Mouse (Mus musculus) E14TG2a.4 (cell line): Measurements from ENCODE around the gene Adgrl3.

Source experiments
- CTCF ChIP-seq: conservative IDR thresholded peaks from 2 replicates; pipeline ENCODE4 v1.5.1; 2014; ENCODE audit warnings: low read length
- NANOG ChIP-seq: IDR thresholded peaks from 2 replicates; pipeline ENCODE4 v1.6.1; 2014; ENCODE audit warnings: borderline replicate concordance, low read length, mixed read lengths
- POU5F1 ChIP-seq: IDR thresholded peaks from 2 replicates; pipeline ENCODE4 v1.6.1; 2014; ENCODE audit warnings: low read length, borderline replicate concordance

DNA sequence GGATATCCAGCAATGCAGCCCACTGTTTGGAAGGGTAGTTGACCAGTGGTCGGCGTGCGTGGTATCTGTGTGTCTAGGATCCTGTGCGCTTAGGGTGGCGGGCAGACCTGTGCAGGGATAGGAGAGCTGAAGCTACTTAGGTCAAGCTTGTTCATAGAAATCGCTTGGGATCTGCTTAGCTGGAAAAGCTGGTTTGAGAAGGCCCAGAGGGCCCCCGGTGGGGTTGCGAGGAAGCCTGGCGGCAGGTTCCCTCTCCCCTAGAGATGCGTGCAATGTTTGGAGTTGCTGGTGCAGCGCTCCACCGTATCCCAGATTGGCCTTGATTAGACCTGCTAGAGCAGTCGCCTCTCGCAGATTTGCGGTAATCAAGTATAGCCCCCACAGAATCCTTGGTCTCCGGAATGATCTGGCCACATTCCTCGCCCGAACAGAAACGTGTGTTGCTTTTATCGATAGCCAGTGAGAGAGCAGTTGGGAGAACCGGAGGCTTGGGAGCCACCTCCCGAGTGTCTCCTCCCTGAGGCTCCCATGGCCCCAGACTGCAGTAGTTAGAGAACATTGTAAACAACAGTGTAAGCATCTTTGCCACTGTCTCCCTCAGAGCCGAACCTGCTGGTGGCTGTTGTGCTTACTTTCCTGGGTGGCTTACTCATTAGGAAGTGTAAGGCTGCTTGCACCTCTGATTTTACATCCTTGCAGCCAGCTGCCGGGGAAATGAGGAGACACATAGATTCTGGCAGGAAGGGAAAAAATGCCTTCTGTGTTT, 2.6 kb downstream of the Adgrl3 start:
- TF ChIP-seq CTCF = no peak
- TF ChIP-seq NANOG = no peak
- TF ChIP-seq POU5F1 = no peak
